Mouse (Mus musculus) cerebellum, postnatal 25 days (tissue): ENCODE data around the gene Prrc2b.
A peak's percentile ranks its signal among the peaks of the same experiment; 100 is the strongest.

Experiments
- DNase-seq, 2 experiments: peaks; one replicate each; pipeline ENCODE4 v3.0.0; 2021; ENCODE audit warnings: mixed read lengths in 2 of 2

The Prrc2b gene

DNA sequence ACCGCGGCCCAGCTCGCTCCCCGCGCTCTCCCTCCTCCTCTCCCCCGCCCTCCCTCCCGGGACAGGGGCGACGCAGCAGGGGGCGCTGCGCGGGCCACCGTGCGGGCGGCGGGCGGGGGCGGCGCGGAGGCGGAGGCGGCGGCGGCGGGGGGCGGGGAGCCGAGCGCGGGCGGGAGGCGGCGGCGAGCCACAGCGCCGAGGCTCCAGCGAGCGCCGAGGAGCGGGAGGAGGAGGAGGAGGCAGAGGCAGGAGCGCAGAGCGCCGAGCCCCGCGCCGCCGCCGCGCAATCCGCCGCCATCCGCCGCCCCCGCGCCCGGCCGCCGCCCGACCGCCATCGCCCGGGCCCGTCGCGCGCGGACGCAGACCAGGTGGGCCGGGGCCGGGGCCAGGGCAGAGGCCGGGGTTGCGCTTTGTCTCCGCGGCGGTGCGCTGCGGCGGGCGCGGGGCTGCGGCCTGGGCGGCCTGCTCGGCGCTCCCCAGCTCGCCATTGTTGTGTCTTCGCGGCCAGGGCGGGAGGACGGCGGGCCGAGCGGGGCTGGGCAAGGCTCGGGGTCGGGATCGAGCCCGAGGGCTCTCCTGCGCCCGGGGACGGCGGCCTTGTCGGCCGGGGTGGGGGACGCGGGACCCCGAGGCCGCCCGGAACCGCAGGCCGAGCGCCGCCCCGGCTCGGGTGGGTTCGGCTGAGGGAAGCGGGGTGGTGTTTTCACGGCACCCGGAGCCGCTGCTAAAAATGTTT is at the start of gene Prrc2b:
Prrc2b (plus strand) TSS at position 159 of the 736 bp plus-strand sequence.
- peak; percentile 83 to 90 for DNase-seq

DNA sequence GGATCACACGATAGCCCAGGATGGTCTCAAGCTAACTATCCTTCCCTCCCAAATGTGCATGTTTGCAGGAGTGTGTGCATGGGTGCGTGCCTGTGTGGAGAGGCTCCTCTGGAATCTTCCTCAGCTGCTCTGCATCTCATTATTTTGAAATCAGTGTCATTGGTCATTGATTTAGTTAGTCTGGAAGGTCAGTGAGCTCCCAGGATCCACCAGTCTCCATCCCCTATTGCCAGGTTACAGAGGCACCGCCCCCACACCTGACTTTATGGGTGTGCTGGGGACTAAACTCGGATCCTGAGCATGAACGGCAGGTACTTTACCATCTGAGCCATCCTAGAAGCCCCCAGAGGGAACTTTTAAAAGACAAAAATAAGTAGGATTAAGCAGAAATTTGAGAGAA is 47.9 kb upstream of the Prrc2b start:
- no peak for DNase-seq

DNA sequence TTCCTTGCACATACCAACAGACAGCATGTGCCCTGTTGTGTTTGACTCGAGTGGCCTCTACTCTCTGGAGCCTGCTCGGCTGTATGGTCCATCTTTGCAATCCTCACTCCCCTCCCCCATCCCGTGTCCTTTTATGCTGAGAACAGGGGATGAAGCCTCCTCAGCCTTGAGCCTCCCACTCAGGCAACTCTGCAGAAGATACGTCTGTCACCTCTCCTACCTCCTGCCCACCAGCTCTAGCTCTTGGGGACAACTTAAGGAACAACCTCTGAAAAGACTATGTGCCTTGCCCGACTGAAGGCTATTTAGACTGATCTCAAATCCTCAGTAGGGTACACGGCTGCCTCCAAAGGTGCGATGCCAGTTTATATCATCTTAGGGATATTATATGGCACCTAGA is 47.3 kb upstream of the Prrc2b start:
- DNase-seq: no peak

GRCm38 (mm10) chr2:32104122-32104521 is 46.8 kb upstream of the Prrc2b start:
- no peak for DNase-seq

- peak in 1 of 2 experiments; percentile 40 for DNase-seq
Measured at GRCm38 (mm10) chr2:32105117-32105913, 45.6 kb upstream of the Prrc2b start.

DNA sequence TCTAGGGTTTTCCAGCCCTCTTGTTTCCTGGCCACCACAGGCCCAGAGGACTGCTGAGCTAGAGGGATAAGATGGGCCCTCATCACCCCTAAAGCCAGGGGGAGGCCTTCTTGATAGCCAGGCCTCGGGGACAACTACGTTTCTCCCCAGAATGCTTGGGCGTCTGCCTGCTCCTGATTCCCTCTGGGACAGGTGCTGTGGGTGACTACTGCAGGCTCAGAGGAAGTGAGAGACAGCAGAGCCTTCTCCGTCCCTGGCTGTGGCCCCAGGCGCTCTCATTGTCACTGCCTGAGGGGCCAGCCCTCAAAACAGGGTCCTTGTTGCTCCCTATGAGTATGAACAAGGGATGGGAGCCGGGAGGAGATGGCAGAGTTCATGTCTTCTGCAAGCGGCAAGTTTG is 45.0 kb upstream of the Prrc2b start:
- DNase-seq: no peak

DNA sequence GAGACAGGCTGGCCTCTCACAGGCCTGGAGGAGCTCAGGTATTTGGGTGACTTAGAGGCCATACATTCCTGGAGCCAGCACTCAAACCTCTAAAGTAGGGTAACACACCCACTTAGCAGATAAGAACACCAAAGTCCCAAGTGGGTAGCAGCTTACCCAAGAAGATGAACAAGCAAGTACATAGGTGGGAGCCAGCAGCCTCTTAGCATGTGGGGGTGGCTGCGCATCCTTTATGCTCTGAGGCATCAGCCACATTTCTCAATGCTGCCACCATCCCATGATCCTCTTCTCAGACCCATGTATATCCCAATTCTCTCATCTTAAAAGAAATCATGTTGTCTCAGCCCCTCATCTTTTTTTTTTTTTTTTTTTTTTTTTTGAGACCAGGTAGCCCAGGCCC is 39.6 kb upstream of the Prrc2b start:
- DNase-seq: no peak

GRCm38 (mm10) chr2:32112548-32112947 is 38.3 kb upstream of the Prrc2b start:
- DNase-seq: no peak

GRCm38 (mm10) chr2:32115851-32116268 is 35.0 kb upstream of the Prrc2b start:
- DNase-seq: no peak

DNA sequence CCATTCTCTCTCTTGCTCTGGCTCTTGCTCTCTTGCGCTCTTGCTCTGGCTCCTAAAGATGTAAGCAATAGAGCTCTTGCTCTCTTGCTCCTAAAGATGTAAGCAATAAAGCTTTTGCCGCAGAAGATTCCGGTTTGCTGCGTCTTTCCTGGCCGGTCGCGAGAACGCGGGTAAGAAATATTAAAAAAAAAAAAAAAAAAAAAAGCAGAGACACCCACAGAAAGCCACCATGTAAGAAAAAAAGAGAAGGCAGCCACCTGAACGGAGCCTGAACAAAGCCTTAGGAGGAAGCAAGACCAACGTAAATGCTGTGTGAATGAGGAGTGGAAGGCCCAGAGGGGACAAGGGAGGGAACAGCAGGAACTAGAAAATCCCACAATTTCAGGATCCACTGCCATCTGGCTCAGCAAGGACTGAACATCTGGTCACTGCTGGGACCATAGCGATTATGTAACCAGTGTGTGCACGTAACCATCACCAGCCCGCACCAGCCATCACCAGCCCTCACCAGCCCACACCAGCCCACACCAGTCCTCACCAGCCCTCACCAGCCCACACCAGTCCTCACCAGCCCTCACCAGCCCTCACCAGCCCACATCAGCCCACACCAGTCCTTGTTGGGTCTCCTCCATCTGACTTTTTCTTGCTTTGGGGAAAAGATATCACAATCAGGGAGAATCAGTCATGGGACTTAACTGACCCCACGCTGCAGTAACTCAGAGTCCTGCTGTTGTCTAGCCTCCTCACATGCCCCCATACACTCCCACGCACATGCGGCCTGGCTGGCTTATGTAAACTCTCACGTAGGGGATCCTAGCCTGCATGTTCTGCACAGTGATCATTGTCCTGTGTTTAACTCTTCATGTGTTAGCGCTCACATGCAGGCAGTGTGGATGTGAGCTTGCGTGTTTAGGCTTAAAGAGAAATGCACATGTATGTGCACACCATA is 30.8 kb upstream of the Prrc2b start:
- DNase-seq: no peak

- DNase-seq: no peak
Measured at GRCm38 (mm10) chr2:32121150-32121549, 29.7 kb upstream of the Prrc2b start.

DNA sequence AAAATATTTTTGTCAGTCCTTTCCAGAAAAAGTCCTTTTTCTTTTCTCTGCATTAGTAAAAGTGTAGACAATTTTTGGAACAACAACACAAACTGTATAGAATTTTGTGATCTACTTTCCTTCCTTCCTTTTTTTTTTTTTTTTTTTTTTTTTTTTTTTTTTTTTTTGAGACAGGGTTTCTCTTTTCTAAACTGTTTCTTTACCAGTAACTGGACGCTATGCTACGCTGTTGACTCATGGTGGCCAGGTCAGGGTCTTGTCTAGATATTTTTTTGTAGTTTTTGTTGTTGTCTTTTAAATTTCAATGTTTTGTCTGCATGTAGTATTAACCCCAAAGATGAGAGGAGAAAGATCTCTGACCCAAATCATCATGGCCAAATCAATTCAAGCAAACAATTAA is 29.1 kb upstream of the Prrc2b start:
- no peak for DNase-seq

DNA sequence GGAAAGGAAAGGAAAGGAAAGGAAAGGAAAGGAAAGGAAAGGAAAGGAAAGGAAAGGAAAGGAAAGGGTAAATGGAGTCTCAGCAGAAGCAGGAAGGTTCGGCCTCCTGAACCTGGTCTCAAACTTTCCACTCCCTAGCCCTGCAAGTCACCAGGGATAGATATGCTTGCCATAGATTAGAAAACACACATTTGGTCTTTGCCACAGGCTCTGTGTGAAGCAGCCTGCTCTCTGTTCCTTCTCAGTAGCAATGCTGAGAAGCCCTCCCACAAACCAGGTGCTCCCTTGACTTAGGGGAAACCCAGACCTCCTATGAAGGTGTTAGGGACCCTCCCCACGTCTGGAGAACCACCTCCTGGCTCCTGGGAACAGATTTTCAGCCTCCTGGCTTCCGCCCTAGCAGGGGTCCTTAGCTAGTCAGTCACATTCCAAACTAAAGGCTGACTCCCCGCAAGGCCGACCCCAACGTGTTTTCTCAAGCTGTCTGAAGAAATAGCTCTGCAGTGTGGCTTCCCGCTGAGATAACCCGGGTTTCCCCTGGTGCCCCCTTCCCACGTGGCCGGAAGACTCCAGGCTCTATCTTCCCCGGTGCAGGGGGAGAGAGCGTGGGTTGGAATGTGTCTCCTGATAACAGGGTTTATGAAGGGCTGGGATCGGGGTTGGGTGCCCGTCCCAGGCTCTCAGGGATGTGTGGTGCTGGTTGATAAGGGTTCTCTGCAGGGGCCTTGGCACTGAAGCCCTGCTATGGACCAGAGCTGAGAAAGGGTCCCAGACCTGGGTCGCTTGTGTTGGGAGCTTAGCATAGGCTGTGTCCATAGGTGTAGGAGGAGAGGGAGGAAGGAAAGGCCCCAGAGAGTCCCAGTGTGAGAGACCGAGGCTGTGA is 23.0 kb upstream of the Prrc2b start:
- no peak for DNase-seq

DNA sequence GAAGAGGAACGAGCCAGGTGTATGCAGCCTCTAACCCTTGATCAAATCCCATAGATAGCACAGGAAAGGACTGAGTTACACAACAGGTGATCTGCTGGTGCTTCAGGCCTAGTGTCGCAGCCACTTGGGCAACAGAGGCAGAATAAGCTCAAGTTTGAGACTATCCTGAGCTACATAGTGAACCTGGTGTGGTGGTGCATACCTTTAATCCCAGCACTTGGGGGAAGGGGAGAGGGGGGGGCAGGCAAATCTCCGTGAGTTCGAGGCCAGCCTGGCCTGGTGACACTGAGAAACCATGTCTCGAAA is 22.4 kb upstream of the Prrc2b start:
- DNase-seq: no peak

GRCm38 (mm10) chr2:32129383-32130074 is 21.4 kb upstream of the Prrc2b start:
- DNase-seq: no peak

DNA sequence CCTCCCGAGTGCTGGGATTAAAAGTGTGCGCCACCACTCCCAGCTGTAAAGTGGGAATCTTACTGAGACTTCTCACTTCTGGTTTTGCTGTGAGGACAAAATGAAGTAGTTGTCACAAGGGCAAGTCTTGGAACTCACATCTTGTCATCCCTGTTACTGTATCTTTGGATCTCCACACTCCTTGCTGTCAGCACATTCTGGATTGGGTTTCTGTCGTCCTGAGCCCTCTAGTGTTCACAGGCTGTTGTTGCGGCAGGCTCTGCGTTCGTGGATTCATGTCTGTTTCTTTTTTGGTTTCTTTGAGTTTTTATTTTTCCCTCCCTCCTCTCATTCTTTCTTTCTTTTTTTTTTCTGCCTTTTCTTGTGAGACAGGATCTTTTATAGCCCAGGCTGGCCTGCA is 20.4 kb upstream of the Prrc2b start:
- peak; percentile 61 to 77 for DNase-seq

DNA sequence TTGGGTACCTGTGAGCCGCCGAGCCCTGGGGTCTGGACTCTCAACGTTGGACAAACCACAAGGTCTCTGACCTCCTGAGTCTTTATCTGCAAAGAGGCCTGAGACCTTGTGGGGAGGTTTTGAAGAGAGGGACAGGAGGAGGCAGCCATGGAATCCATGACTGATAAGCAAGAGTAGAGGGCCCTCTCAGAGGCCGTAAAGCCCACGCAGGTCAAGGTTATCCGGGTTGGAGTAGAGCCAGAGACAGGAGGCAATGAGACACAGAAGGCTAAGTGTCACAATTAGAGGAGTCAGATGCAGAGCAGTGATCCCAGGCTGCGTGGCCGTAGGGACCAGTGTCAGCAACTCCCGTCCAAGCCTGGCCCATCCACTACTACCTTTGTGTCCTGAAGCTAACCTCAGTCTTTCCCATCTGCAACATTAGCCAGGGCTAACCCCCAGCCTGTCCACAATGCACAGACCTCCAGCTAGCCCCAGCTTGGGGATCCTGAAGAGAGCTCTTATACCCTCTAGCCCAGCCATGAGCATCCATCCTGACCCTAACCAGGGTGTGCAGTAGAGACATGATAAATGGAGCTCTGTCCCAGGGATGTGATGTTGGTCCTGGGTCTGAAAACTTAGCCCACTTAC is 19.6 kb upstream of the Prrc2b start:
- DNase-seq: no peak

DNA sequence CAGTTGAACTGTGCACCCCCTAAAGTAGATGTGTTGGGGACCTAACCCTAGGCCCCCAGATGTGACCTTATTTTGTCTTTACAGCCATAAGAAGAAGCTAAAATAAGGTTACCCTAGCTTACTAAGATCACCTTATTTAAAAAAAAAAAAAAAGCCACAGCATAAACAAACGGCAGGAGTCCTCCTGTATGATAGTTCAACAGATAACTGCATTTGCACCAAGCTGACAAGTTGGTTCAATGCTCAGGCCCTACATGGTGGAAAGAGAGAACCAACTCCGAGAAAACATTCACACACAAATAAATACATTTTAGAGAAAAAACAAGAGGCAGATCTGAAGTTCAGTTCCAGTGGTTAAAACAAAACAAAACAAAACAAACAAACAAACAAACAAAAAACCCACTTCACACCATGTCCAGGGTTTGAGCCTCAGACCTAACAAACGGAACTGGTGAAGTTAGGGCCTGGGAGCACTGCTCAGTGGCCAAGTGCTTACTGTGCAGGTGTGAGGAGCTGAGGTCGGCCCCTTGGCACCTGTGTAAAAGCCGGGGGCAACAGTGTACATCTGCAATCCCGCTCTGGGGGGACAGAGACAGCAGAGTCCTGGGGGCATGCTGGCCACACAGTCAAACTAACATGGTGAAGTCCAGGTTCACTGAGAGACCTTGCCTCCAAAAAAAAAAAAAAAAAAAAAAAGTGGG is 18.9 kb upstream of the Prrc2b start:
- DNase-seq: no peak

DNA sequence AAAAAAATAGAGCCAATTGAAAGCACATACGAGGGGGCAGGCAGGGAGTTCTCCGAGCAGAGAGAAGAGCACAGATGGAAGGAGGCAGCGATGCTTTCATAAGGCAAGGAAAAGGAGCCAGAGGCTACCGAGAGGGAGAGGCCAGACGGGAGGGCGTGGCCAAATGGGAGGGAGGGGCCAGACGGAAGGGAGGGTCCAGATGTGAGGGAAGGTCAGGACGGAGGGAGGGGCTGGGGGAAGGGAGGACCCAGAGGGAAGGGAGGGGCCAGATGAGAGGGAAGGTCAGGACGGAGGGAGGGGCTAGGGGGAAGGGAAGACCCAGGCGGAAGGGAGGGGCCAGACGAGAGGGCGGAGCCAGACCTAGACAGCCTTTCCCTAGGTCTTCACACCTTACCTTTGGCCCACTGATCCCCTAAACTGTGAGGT is 18.3 kb upstream of the Prrc2b start:
- peak in 1 of 2 experiments; percentile 62 for DNase-seq

- peak; percentile 96 to 97 for DNase-seq
Measured at GRCm38 (mm10) chr2:32134039-32134438, 16.8 kb upstream of the Prrc2b start.
